Mouse (Mus musculus) testis, adult 2 months (tissue): Measurements from ENCODE around the gene Crebl2.

Experiments used
- CTCF ChIP-seq: fragments of 200-500 bp; IDR thresholded peaks from 2 replicates; pipeline ENCODE4 v1.5.1; 2012; ENCODE audit warnings: low read depth, mild to moderate bottlenecking, inconsistent platforms, low read length, moderate library complexity; ENCODE audit not compliant: control insufficient read depth, insufficient read depth, insufficient replicate concordance
- POLR2A ChIP-seq: fragments of 200-500 bp; IDR thresholded peaks from 2 replicates; pipeline ENCODE4 v1.6.1; 2012; ENCODE audit warnings: low read depth, mild to moderate bottlenecking, inconsistent platforms, low read length, moderate library complexity; ENCODE audit not compliant: control insufficient read depth

DNA sequence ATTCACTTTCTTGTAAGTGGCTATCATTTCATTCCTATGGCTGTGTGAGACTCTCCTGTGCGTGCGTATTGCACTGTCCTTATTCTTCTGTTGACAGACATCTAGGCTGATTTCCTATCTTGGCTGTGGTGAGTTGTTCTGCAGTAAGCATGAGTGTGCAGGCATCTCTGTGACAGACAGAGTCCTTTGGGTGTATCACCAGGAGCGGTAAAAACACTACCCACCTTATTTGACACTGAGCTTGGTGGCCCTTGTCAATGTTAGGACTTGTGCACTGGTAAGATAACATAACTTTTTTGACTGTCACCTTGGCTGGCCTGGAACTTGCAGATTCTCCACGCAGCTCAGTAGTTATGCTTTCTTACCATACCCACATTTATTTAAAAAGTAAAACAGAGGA lies 40.9 kb downstream of the Crebl2 start:
- no peak for TF ChIP-seq CTCF
- no peak for TF ChIP-seq POLR2A
